Mouse (Mus musculus) megakaryocyte-erythroid progenitor cell, adult 5-6 weeks (primary cell): ENCODE results near the gene Cadm1. TPM values are rescaled to one million over a fixed set of nuclear protein-coding genes. Genes with fewer than 3 reads are reported as not detected.

ENCODE experiments used
- ATAC-seq: replicated peaks from 2 replicates; pipeline ENCODE4 v1.8.0; 2016; ENCODE audit warnings: mild to moderate bottlenecking, inconsistent platforms; ENCODE audit not compliant: severe bottlenecking, poor library complexity, low FRiP score, low TSS enrichment
- total RNA-seq, 2 experiments: library from RNA; stranded (forward) in 1 of 2; stranded (reverse) in 1 of 2; fragments of 200-1000, 215-1000 nt in 1 of 2; fragments of >200 nt in 1 of 2; fragmentation: Nextera tagmentation in 1 of 2; gene quantifications; 2 replicates each; pipeline ENCODE4 v1.2.3; 2014 to 2017

Gene Cadm1
- total RNA-seq, 2 experiments from 2014 or later = not detected

DNA sequence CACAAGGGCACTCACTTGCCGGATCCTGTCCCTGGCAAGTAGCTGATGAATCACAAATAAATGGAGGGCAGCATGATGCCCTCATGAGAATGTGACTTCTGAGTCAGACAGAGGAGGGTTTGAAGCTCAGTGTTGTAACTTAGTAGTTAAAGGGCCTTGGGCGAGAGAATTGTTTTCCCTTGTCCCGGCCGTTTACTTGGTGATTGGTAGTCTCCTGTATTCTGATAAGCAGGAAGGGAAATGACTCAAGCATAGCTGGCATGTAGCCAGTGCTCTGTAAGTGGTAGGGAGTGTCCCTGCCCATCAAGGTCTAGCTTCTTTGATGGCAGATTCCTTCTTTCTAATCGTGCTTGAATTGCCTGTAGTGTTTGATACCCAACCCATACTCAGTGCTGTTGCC, 59.9 kb downstream of the Cadm1 start:
- ATAC-seq = no peak

DNA sequence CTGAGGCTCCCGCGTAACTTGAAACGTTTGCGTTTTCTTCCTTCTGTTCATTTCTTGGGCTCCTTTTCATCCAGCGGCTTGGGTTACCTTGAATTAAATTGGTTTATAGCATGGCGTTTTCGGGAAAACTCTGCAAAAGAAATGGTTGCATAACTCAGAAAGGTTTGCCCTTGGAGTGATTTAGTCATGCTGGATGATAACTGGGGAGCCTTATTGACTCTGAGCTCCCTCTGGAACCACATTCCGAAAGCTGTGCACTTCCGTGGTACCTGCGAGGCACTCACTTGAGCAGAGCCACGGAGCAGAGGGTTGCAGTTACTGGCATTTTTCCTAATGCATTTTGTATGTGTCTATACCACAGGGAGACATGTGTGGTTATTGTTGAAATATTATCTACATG, 71.6 kb downstream of the Cadm1 start:
- no peak for ATAC-seq

DNA sequence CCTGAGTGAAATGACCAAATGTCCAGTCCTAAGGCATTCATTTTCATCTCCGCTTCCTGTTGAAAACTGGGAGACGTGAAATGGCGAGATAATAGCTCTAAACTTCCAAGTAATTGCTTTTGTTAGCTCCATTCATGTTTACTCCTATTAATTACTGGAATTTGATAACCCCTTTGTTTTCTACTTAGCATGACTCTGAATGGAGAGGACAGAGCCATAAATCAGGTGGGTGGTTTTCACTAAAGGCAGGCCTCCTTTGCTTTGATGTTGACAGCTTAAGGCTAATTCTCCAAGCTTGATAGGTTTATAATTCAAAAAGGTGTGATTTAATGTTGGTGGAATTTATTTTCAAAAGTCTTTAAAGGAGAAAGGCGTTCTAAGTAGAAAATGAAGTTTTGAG, 74.0 kb downstream of the Cadm1 start:
- ATAC-seq = no peak

DNA sequence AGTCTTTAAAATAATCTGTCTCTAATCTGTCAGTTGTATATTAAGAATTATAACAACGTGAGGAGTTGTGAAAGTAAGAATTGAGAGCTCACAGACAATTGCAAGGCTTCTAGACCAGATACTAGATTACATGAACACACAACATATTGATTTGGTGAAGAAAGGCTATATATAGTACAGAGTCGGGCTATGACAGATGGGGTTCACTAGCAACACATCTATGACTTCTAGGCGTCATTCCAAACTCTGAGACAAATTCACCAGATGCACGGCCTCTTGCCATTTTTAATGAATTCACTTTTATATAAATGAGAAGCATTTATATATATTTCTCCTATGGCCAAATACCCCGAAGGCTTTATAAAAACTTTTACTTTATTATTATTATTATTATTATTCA, 75.7 kb downstream of the Cadm1 start:
- ATAC-seq = no peak

DNA sequence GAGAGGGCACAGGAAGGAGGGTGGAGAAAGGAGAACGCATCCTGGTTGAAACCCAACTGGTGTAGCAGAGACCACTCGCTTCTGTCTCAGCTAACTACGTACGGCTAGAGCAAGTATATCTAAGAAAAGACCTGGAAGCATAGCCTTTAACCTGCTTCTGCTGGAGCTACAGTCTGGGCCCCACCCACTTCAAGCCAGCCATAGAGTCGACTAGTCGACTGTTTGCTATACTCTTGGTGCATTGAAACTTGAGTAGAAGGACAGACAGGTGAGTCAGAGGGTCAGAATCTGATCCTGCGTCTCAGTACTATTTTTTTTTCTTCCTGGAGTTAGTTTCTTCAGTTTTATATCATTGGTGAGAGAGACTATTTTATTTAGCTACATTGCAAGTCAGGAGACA, 78.5 kb downstream of the Cadm1 start:
- no peak for ATAC-seq

DNA sequence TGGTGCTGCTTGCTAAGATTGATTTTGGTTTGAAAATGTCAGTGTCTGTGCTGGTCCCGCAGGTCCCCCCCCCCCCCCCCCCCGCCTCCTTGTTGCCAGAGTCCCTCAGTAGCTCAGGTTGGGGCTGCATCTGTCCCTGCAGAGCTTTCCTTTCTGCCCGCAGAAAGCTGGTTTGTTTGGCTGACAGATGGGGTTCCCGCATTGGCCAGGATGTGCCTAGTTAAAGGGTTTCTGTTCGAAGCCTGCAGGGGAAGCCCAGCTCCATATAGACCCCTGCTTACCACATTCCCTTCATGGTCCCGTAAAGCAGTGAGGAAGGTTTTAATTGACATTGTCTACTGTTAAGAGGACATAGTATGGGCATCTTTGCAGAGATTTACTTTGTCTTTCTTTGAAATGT, 78.9 kb downstream of the Cadm1 start:
- ATAC-seq = no peak

DNA sequence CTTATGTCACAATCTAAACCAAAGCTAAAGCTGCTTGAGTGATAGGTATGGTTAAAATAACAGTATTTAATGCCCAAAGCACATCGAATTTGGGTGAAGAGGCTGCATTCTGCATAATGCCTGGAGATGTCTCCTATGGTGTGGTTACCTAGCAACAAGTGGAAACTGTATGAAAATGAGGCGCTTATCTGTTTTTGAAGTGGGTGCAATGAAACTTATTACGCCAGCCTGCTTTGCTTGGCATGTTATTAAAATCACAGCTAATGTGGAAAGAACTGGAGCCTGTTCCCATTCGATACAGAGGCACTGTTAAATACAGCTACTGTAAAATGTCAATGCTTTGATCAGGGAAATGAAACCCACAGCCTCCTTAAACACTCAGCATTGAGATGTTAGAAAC, 79.5 kb downstream of the Cadm1 start:
- ATAC-seq = no peak

GRCm38 (mm10) chr9:47610316-47610715, 80.3 kb downstream of the Cadm1 start:
- ATAC-seq = no peak

- no peak for ATAC-seq
Observed at GRCm38 (mm10) chr9:47612894-47613412, 83.0 kb downstream of the Cadm1 start.

- ATAC-seq = no peak
Observed at GRCm38 (mm10) chr9:47615049-47615448, 85.1 kb downstream of the Cadm1 start.

- no peak for ATAC-seq
Observed at GRCm38 (mm10) chr9:47616391-47616790, 86.4 kb downstream of the Cadm1 start.

DNA sequence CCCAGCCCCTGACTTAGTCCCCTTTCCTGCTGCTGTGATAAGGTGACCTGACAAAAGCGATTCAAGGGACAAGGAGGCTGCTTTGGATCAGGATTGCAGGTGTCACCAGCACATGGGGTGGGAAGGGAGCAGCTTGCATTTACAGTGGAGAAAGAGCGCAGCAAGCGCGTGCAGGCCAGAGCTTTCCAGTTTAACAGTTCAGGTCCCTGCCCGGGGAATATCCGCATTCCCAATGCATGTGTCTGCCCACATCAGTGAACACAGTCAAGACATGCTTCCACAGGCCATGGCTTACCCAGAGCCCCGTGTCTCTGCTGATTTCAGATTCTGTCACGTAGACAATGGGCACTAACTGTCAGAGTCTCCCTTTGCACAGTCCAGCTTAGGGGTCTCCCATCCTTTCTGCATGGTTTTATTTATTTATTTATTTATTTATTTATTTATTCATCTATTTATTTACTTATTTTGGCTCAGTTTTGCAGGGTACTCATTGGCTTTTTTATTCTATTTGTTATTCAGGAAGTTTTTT, 89.6 kb downstream of the Cadm1 start:
- ATAC-seq = no peak

- ATAC-seq = no peak
Observed at GRCm38 (mm10) chr9:47623447-47624445, 93.8 kb downstream of the Cadm1 start.

- ATAC-seq = no peak
Observed at GRCm38 (mm10) chr9:47624565-47625520, 94.9 kb downstream of the Cadm1 start.

GRCm38 (mm10) chr9:47625621-47626210, 95.7 kb downstream of the Cadm1 start:
- ATAC-seq = no peak

GRCm38 (mm10) chr9:47627966-47628365, 98.0 kb downstream of the Cadm1 start:
- ATAC-seq = no peak

DNA sequence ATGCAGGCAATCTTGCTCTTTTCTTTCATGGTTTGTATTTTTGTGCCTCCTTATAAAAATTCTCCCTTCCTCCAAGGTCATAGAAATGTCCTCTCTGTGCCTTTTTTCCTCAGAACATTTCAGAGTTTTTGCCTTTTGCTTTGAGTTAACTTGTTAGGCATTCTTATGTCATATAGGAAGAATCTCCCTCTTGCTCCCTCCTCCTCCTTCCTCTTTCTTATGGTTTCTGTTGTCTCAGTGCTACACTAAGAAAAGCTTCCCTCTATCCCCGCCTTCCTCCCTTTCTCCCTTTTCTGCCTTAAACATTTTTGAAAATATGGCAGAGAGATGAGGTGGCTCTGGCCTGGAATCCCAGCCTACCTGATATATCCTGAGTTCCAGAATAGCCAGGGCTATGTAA, 98.6 kb downstream of the Cadm1 start:
- ATAC-seq = no peak

- no peak for ATAC-seq
Observed at GRCm38 (mm10) chr9:47634695-47635094, 104.7 kb downstream of the Cadm1 start.

- ATAC-seq = no peak
Observed at GRCm38 (mm10) chr9:47642663-47643062, 112.7 kb downstream of the Cadm1 start.
